Mouse (Mus musculus) intestine, embryonic 14.5 days (tissue): ENCODE measurements around the gene Akt2. TPM values are rescaled to one million over a fixed set of nuclear protein-coding genes. Genes with fewer than 3 reads are reported as not detected.
A peak's percentile ranks its signal among the peaks of the same experiment; 100 is the strongest.

ENCODE experiments used
- ATAC-seq: fragments of 200-750 bp; cut with Nextera tagmentation; replicated peaks from 2 replicates; pipeline ENCODE4 v1.8.0; 2017; ENCODE audit warnings: low read depth, moderate number of reproducible peaks, moderate TSS enrichment, moderate library complexity; ENCODE audit not compliant: low FRiP score, low TSS enrichment
- DNase-seq: peaks from one replicate; pipeline ENCODE4 v3.0.0-alpha.2; 2018; ENCODE audit warnings: low spot score
- H3K27ac ChIP-seq: fragments of 300-500 bp; sonication (generic); 2 replicates; pipeline ENCODE4 v1.5.1; 2014; ENCODE audit warnings: low read depth, mild to moderate bottlenecking, control low read depth
- H3K27me3 ChIP-seq: fragments of 300-500 bp; sonication (generic); replicated peaks from 2 replicates; pipeline ENCODE4 v1.6.1; 2014; ENCODE audit warnings: low read length, control low read depth; ENCODE audit not compliant: control insufficient read depth, insufficient read depth
- H3K36me3 ChIP-seq: fragments of 300-500 bp; sonication (generic); 2 replicates; pipeline ENCODE4 v1.6.1; 2014; ENCODE audit warnings: low read length, control low read depth; ENCODE audit not compliant: control insufficient read depth, insufficient read depth
- H3K4me1 ChIP-seq: fragments of 300-500 bp; sonication (generic); replicated peaks from 2 replicates; pipeline ENCODE4 v1.6.1; 2014; ENCODE audit warnings: low read length, control low read depth, mixed read lengths; ENCODE audit not compliant: control insufficient read depth, insufficient read depth
- H3K4me2 ChIP-seq: fragments of 300-500 bp; sonication (generic); 2 replicates; pipeline ENCODE4 v1.6.1; 2014; ENCODE audit warnings: low read length
- H3K4me3 ChIP-seq: fragments of 300-500 bp; sonication (generic); 2 replicates; pipeline ENCODE4 v1.5.1; 2014; ENCODE audit warnings: low read depth, low read length, control low read depth, mixed read lengths
- H3K9ac ChIP-seq: fragments of 300-500 bp; sonication (generic); 2 replicates; pipeline ENCODE4 v1.6.1; 2014; ENCODE audit warnings: mild to moderate bottlenecking, low read length
- H3K9me3 ChIP-seq: fragments of 300-500 bp; sonication (generic); 2 replicates; pipeline ENCODE4 v1.6.1; 2016; ENCODE audit warnings: low read length, control low read depth; ENCODE audit not compliant: control insufficient read depth
- WGBS: fragments of 180-500 bp; shearing (Covaris S2); extraction: QIAGEN DNeasy Blood & Tissue Kit; methylation state at CpG from one replicate; pipeline ENCODE4 v1.1.7; 2014; 5-methylcytosine and 5-hydroxymethylcytosine counted together
- polyA plus RNA-seq: library from polyadenylated mRNA; unstranded; fragments of >200 nt; fragmentation: Nextera tagmentation; extraction: Ambion mirVana; gene quantifications from 2 replicates; pipeline ENCODE4 v1.2.1, GENCODE M21; 2014

Akt2 gene
- polyA plus RNA-seq, 1 experiment from 2014 or later = 83.4 TPM

GRCm38 (mm10) chr7:27654607-27655276, 63.4 kb downstream of the Akt2 start:
- Histone ChIP-seq H3K4me3 (no peak overlapping the region), H3K9me3 (no peaks in the 10 kb centered on the region), H3K4me2 (no peak overlapping the region), H3K27me3 (peaks cover 77% of the 10 kb centered on the region), H3K36me3 (peaks cover 7% of the 10 kb centered on the region), H3K4me1 (peaks cover 5% of the 10 kb centered on the region; the same call in 1 of the 2 replicates), H3K27ac (no peak overlapping the region), H3K9ac (no peak overlapping the region)
- no peak for ATAC-seq
- DNase-seq = no peak
- 62% methylated on average over 20 of the region's 20 CpGs for WGBS

- peaks cover 5% of the 10 kb centered on the region; the same call in 1 of the 2 replicates for H3K4me1 ChIP-seq
- H3K27ac ChIP-seq = no peak overlapping the region
- H3K27me3 ChIP-seq = peaks cover 77% of the 10 kb centered on the region
- H3K9ac ChIP-seq = no peak overlapping the region
- 42% methylated on average over 11 of the region's 11 CpGs for WGBS
- no peak overlapping the region for H3K4me2 ChIP-seq
- no peaks in the 10 kb centered on the region for H3K9me3 ChIP-seq
- ATAC-seq (no peak), DNase-seq (no peak)
- no peak overlapping the region for H3K4me3 ChIP-seq
- H3K36me3 ChIP-seq = peaks cover 10% of the 10 kb centered on the region
These were observed 64.2 kb downstream of the Akt2 start for GRCm38 (mm10) chr7:27655545-27655944.

- Histone ChIP-seq H3K27ac (no peak overlapping the region), H3K4me2 (no peak overlapping the region), H3K4me3 (no peak overlapping the region), H3K9me3 (no peaks in the 10 kb centered on the region), H3K36me3 (peaks cover 19% of the 10 kb centered on the region), H3K9ac (no peak overlapping the region), H3K4me1 (peaks cover 5% of the 10 kb centered on the region; the same call in 1 of the 2 replicates), H3K27me3 (peaks cover 71% of the 10 kb centered on the region)
- ATAC-seq = no peak; the same call in 1 of the 2 replicates
- 89% methylated on average over 16 of the region's 16 CpGs for WGBS
- no peak for DNase-seq
These were observed 65.2 kb downstream of the Akt2 start for GRCm38 (mm10) chr7:27656600-27656999.

GRCm38 (mm10) chr7:27657824-27658395, 66.6 kb downstream of the Akt2 start:
- WGBS = 33% methylated on average over 53 of the region's 53 CpGs
- Histone ChIP-seq H3K36me3 (peaks cover 24% of the 10 kb centered on the region), H3K4me2 (no peak overlapping the region), H3K27me3 (peaks cover 61% of the 10 kb centered on the region), H3K9ac (no peak overlapping the region), H3K4me1 (peaks cover 5% of the 10 kb centered on the region; the same call in 1 of the 2 replicates), H3K4me3 (no peak overlapping the region), H3K9me3 (no peaks in the 10 kb centered on the region), H3K27ac (no peak overlapping the region)
- no peak for DNase-seq
- ATAC-seq = no peak

GRCm38 (mm10) chr7:27658712-27659663, 67.6 kb downstream of the Akt2 start:
- H3K4me1 ChIP-seq = peaks cover 3% of the 10 kb centered on the region; the same call in 1 of the 2 replicates
- no peak overlapping the region for H3K4me2 ChIP-seq
- H3K4me3 ChIP-seq = no peak overlapping the region
- ATAC-seq = no peak
- no peaks in the 10 kb centered on the region for H3K9me3 ChIP-seq
- no peak overlapping the region for H3K9ac ChIP-seq
- H3K36me3 ChIP-seq = peaks cover 24% of the 10 kb centered on the region
- no peak overlapping the region for H3K27ac ChIP-seq
- 59% methylated on average over 14 of the region's 14 CpGs for WGBS
- DNase-seq = no peak
- H3K27me3 ChIP-seq = peaks cover 50% of the 10 kb centered on the region

- H3K9me3 ChIP-seq = no peaks in the 10 kb centered on the region
- H3K9ac ChIP-seq = no peak overlapping the region
- H3K27ac ChIP-seq = no peak overlapping the region
- peaks cover 23% of the 10 kb centered on the region for H3K27me3 ChIP-seq
- no peak overlapping the region for H3K4me2 ChIP-seq
- H3K36me3 ChIP-seq = peaks cover 28% of the 10 kb centered on the region
- 92% methylated on average over 4 of the region's 4 CpGs for WGBS
- H3K4me1 ChIP-seq = no peaks in the 10 kb centered on the region
- H3K4me3 ChIP-seq = no peak overlapping the region
- no peak for ATAC-seq
- no peak for DNase-seq
These were observed 70.7 kb downstream of the Akt2 start for GRCm38 (mm10) chr7:27662038-27662437.

- Histone ChIP-seq H3K36me3 (peaks cover 9% of the 10 kb centered on the region; the same call in 1 of the 2 replicates), H3K4me2 (peak overlapping the region; percentile 99), H3K9ac (peak overlapping the region; percentile 78), H3K4me3 (peak overlapping the region; percentile 82), H3K27me3 (no peaks in the 10 kb centered on the region), H3K4me1 (peaks cover 17% of the 10 kb centered on the region), H3K9me3 (no peaks in the 10 kb centered on the region), H3K27ac (no peak overlapping the region)
- ATAC-seq = no peak
- WGBS = 56% methylated on average over 9 of the region's 9 CpGs
- no peak for DNase-seq
These were observed 81.8 kb downstream of the Akt2 start for GRCm38 (mm10) chr7:27673064-27673574.

GRCm38 (mm10) chr7:27673575-27674131, 82.3 kb downstream of the Akt2 start:
- ATAC-seq (0 out of 2 replicates have a peak, but pooled peaks have one; percentile 13), DNase-seq (no peak)
- Histone ChIP-seq H3K4me1 (peaks cover 17% of the 10 kb centered on the region), H3K27me3 (no peaks in the 10 kb centered on the region), H3K4me3 (peak overlapping the region; percentile 82), H3K4me2 (peak overlapping the region; percentile 99), H3K9ac (peak overlapping the region; percentile 78), H3K9me3 (no peaks in the 10 kb centered on the region), H3K27ac (no peak overlapping the region), H3K36me3 (peaks cover 6% of the 10 kb centered on the region; the same call in 1 of the 2 replicates)
- WGBS = under 1% methylated on average over 50 of the region's 52 CpGs
